Mouse (Mus musculus) C2C12 (cell line): ENCODE measurements around the gene Stard5.

Experiments used
- CTCF ChIP-seq: IDR thresholded peaks from one replicate; pipeline ENCODE4 v1.5.1; 2011; ENCODE audit not compliant: control insufficient read depth, insufficient read depth, insufficient read length
- FOSL1 ChIP-seq: IDR thresholded peaks from one replicate; pipeline ENCODE4 v1.8.0; 2011; ENCODE audit warnings: mild to moderate bottlenecking, low read length; ENCODE audit not compliant: poor library complexity, insufficient read depth, severe bottlenecking
- MAX ChIP-seq: IDR thresholded peaks from one replicate; pipeline ENCODE4 v1.6.1; 2011; ENCODE audit warnings: mild to moderate bottlenecking, control low read depth
- MYOG ChIP-seq: IDR thresholded peaks from one replicate; pipeline ENCODE4 v1.6.1; 2011; ENCODE audit not compliant: control insufficient read depth, insufficient read length; ENCODE audit errors: extremely low read depth
- USF1 ChIP-seq: IDR thresholded peaks from one replicate; pipeline ENCODE4 v1.6.1; 2011; ENCODE audit warnings: low read depth, mild to moderate bottlenecking, control low read depth, moderate library complexity

GRCm38 (mm10) chr7:83662711-83663375 lies 31.1 kb downstream of the Stard5 start:
- TF ChIP-seq FOSL1, result no peak
- TF ChIP-seq CTCF, result no peak
- TF ChIP-seq USF1, result no peak
- no peak for TF ChIP-seq MAX
- TF ChIP-seq MYOG, result no peak
